Mouse (Mus musculus): ENCODE results near the gene Col20a1. TPM values are rescaled to one million over a fixed set of nuclear protein-coding genes. Genes with fewer than 3 reads are reported as not detected.

The Col20a1 gene
- 0.06 and 0.13 TPM in 2 replicates for polyA plus RNA-seq (2015; fragmentation: Nextera tagmentation; extraction: Ambion mirVana)

DNA sequence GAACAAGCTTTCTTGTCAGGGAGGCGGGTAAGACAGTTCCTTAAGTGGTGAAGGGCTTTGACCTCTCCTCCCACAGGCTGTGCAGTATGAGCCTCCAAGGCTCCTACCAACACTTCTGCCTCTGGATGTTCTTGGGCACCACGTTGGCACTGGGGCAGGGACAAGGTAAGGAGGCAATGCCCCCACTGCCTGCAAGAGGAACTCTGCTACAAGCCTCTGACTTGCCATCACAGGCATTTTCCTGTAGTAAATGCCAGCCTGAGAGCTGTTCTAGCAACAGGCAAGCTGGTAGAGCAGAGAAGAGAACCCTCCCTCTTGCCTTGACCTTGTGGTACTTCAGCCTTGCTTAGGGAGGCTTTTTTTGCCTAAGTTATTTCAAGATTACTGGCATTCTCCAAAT, at the start of gene Col20a1:
Col20a1 (plus strand) TSS at position 87 of the 400 bp plus-strand sequence.
- Histone ChIP-seq H3K4me3 (replicated peaks) (no peak within 1 kb of the TSS), H3K27ac (no peak within 1 kb of the TSS), H3K9ac (no peak within 1 kb of the TSS), H3K36me3 (peaks cover 17% of the 10 kb centered on the region), H3K4me1 (replicated peaks) (peaks cover 3% of the 10 kb centered on the region; the same call in 1 of the 2 replicates), H3K27me3 (no peaks in the 10 kb centered on the region), H3K9me3 (replicated peaks) (no peaks in the 10 kb centered on the region), H3K4me2 (no peak within 1 kb of the TSS)
- WGBS (ENCODE audit: insufficient replicate concordance) = 48% methylated on average over 2 of the region's 2 CpGs
- ATAC-seq (ENCODE audit: low read depth) (no peak), DNase-seq (no peak)

DNA sequence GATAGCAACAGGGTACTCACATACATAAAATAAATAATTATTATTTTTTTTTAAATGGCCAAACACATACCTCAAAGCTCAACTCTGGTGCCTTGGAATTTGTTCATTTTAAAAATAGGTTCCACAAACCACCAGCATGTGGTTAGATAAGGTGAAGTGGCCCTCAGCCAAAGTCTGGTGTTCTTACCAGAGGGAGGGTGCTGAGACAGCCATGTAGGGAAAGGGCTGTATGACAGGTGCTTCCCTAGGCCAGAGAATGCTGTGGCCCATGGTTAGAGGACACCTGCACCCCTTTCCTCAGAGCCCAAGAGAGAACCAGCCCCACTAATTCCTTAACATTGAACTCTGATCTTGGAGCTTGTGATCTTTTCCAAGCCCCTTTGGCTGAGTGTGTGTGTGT, 46.1 kb upstream of the Col20a1 start:
- H3K9me3 ChIP-seq (replicated peaks) = no peaks in the 10 kb centered on the region
- H3K27ac ChIP-seq = no peak overlapping the region
- no peak overlapping the region for H3K9ac ChIP-seq
- H3K4me1 ChIP-seq (replicated peaks) = no peaks in the 10 kb centered on the region
- H3K4me2 ChIP-seq = no peak overlapping the region
- DNase-seq (no peak), ATAC-seq (ENCODE audit: low read depth) (no peak)
- no peaks in the 10 kb centered on the region for H3K27me3 ChIP-seq
- no peak overlapping the region for H3K4me3 ChIP-seq (replicated peaks)
- H3K36me3 ChIP-seq = no peaks in the 10 kb centered on the region

DNA sequence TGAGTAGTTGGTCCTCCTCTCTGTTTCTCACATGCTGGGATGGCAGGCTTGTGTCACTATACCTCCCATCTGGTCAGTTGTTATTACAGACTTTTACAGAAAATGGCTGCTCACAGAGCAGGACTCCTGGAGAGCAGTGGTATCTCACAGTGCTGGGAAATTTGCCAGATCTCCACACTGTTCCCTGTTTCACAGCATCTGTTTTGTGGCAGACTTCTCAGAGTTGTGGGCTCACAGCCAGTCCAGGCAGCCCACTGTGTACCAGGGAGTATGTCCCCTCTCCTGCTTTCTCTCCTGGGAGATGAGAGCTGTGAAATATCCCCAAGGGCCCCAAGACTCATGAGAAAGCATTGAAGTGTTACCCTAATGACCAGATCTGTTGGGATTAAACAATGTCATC, 44.5 kb upstream of the Col20a1 start:
- H3K27me3 ChIP-seq = no peaks in the 10 kb centered on the region
- H3K36me3 ChIP-seq = no peaks in the 10 kb centered on the region
- H3K9ac ChIP-seq = no peak overlapping the region
- no peaks in the 10 kb centered on the region for H3K4me1 ChIP-seq (replicated peaks)
- no peak overlapping the region for H3K4me2 ChIP-seq
- H3K9me3 ChIP-seq (replicated peaks) = no peaks in the 10 kb centered on the region
- no peak overlapping the region for H3K27ac ChIP-seq
- no peak for ATAC-seq (ENCODE audit: low read depth)
- no peak overlapping the region for H3K4me3 ChIP-seq (replicated peaks)
- no peak for DNase-seq

DNA sequence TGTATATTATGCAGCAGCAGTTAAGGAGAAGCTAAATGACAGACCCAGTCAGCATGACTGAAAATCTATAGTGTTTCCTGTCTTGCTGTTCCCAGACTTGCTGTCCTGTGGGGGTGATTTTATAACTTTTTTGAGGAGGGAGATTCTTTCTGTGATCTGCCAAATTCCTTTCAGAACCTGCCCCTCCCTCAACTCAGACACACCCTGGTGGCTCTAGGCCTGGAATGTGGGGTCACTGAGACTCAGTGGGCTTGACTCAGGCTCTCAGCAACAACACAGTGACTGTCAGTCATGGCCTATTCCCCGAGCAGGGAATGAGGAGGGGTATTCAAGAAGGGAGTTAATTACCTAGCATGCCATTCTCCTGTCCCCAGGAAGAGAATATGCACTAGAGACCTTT, 36.4 kb upstream of the Col20a1 start:
- 13% methylated on average over 1 of the region's 1 CpGs for WGBS (ENCODE audit: insufficient replicate concordance)
- no peaks in the 10 kb centered on the region for H3K9me3 ChIP-seq (replicated peaks)
- DNase-seq = no peak
- no peak overlapping the region for H3K9ac ChIP-seq
- H3K4me2 ChIP-seq = no peak overlapping the region
- no peaks in the 10 kb centered on the region for H3K4me1 ChIP-seq (replicated peaks)
- no peak overlapping the region for H3K27ac ChIP-seq
- H3K36me3 ChIP-seq = no peaks in the 10 kb centered on the region
- peaks cover 41% of the 10 kb centered on the region for H3K27me3 ChIP-seq
- no peak overlapping the region for H3K4me3 ChIP-seq (replicated peaks)
- no peak for ATAC-seq (ENCODE audit: low read depth)

DNA sequence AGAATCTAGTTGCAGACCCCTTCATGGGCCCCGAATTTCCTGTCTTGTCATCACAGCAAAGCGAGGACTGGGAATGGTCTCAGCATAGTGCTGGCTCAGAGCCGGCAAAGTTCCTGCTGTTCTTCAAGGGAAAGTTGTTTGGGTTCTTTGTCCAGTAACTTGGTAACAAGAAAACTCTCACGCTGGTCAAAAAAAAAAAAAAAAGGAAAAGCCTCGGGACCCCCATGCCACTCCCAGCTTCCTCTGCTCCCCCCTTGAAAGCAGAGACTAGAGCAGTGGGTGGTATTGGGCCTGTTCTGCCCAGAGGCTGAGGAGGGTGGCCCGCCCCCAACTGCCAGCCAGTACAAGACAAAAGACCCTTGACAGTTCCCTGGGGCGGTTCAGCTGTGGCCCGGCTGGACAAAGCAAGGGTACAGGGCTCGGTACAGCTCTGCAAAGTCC, 33.6 kb upstream of the Col20a1 start:
- Histone ChIP-seq H3K36me3 (no peaks in the 10 kb centered on the region), H3K9me3 (replicated peaks) (no peaks in the 10 kb centered on the region), H3K27ac (no peak overlapping the region), H3K27me3 (peaks cover 64% of the 10 kb centered on the region), H3K4me3 (replicated peaks) (no peak overlapping the region), H3K9ac (no peak overlapping the region), H3K4me2 (no peak overlapping the region), H3K4me1 (replicated peaks) (no peaks in the 10 kb centered on the region)
- DNase-seq (no peak), ATAC-seq (ENCODE audit: low read depth) (no peak)
- WGBS (ENCODE audit: insufficient replicate concordance) = 22% methylated on average over 9 of the region's 9 CpGs

DNA sequence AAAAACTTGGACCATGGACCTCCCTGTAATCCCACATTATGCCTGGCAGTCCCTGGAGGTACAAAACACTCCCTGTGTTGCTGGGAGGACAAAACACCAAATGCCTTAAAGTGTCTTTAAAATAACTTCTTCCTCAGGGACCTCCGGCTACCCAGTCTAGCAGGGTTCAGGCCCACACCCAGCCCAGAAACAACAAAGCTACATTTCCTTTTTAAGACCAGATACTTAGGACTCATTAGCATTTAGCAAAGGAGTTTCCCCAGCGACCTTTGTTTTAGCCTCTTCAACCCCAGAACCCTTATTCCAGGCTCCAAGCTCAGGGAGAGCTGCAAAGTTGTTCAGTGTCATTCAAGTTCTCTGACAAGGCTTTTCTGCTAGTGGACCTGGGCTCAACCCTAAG, 32.7 kb upstream of the Col20a1 start:
- 32% methylated on average over 2 of the region's 2 CpGs for WGBS (ENCODE audit: insufficient replicate concordance)
- Histone ChIP-seq H3K9me3 (replicated peaks) (no peaks in the 10 kb centered on the region), H3K36me3 (no peaks in the 10 kb centered on the region), H3K4me2 (peak overlapping the region; percentile 59), H3K4me3 (replicated peaks) (no peak overlapping the region), H3K27ac (no peak overlapping the region), H3K27me3 (peaks cover 69% of the 10 kb centered on the region), H3K9ac (no peak overlapping the region), H3K4me1 (replicated peaks) (no peaks in the 10 kb centered on the region)
- no peak for DNase-seq
- ATAC-seq (ENCODE audit: low read depth) = no peak

DNA sequence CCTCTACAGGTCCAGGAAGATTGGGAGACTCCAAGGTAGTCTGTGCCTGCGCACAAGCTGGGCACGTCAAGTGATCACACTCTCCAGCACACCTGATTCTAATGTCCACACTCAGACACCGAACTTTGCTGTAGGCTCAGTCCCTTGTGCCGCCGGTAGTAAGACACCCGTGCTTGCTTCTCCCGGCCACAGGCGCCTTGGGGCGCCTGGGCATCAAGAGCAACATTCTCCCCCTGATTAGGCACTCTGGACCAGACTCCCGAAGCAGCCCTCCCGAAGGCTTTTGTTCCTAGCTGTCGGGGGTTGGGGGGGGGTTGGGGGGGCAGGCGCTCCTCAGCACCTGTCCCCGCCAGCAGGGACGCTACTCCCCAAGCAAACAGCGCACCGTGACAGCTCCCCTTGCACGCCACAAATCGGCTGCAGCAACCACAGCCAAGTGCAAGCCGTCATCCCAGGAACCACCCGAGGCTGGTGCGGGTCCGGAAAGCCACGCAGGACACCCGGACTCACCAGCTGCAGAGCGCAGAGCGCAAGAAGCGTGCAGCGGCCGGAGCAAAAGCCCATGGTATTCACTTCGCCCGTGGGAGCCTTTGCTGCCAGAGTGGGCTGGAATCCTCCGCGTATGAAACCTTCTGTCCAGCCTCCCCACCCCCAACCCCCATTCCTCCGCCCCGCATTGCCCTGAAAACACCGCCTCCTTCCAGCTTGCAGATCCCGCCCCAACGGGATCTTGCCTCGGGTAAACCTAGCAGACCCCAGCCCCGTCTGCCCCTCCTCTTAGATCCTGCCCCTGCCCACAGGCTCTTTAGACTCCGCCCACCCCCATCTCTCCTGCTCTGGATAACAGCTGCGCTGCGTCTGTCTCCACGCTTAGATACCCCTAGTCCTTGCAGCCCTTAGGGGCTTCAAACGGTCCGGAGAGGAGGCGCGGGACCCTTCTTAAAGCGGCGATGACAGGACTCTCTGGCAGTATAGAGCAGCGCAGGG, 32.0 kb upstream of the Col20a1 start, which contains the start of gene Nkain4:
Nkain4 (minus strand) TSS at position 639 of the 987 bp plus-strand sequence.
- DNase-seq (no peak), ATAC-seq (ENCODE audit: low read depth) (no peak)
- peaks cover 69% of the 10 kb centered on the region for H3K27me3 ChIP-seq
- H3K4me1 ChIP-seq (replicated peaks) = no peaks in the 10 kb centered on the region
- no peaks in the 10 kb centered on the region for H3K9me3 ChIP-seq (replicated peaks)
- 3% methylated on average over 52 of the region's 52 CpGs for WGBS (ENCODE audit: insufficient replicate concordance)
- H3K4me3 ChIP-seq (replicated peaks) = peak within 1 kb of the TSS; percentile 42
- peak within 1 kb of the TSS; percentile 59 for H3K4me2 ChIP-seq
- no peak within 1 kb of the TSS for H3K27ac ChIP-seq
- no peak within 1 kb of the TSS for H3K9ac ChIP-seq
- H3K36me3 ChIP-seq = no peaks in the 10 kb centered on the region

DNA sequence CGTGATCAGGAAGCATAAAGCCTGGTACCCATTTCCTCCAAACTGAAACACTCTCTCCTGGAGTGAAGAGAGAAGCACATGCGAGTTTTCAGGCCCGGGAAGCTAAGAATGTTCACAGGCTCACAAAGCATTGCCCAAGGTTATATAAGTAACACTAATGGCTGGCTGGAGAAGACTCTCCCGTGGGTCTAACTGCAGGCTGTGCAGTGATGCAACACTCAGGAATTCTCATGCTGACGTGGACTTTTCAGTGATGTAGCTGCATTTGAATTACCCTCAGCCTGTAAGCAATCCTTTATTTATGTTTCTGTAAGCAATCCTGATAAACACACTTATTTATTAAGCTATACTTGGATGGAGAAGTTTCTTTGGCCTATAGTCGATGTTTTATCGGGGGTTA, 26.7 kb upstream of the Col20a1 start:
- H3K27ac ChIP-seq = no peak overlapping the region
- WGBS (ENCODE audit: insufficient replicate concordance) = 58% methylated on average over 7 of the region's 7 CpGs
- H3K9me3 ChIP-seq (replicated peaks) = no peaks in the 10 kb centered on the region

DNA sequence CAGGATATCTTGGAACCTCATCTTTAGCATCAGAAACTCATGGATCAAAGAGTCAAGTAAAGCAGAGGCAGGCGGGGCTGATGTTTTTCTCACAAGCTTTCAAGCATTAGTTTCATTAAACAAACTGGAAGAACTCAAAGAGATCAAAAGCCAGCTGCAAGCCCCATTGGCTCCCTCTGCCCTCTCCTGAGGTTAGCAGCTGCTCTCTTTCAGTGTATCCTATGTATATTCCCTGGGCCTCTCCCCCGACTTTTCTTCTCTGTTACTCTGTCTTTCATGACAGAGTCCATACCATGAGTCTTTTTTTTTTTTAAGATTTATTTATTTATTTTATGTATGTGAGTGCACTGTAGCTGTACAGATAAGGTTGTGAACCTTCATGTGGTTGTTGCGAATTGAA, 26.1 kb upstream of the Col20a1 start:
- no peaks in the 10 kb centered on the region for H3K36me3 ChIP-seq
- 43% methylated on average over 3 of the region's 3 CpGs for WGBS (ENCODE audit: insufficient replicate concordance)
- no peak overlapping the region for H3K4me3 ChIP-seq (replicated peaks)
- DNase-seq = no peak
- peaks cover 23% of the 10 kb centered on the region for H3K4me1 ChIP-seq (replicated peaks)
- H3K4me2 ChIP-seq = no peak overlapping the region
- ATAC-seq (ENCODE audit: low read depth) = no peak
- no peaks in the 10 kb centered on the region for H3K9me3 ChIP-seq (replicated peaks)
- H3K27me3 ChIP-seq = peaks cover 26% of the 10 kb centered on the region
- no peak overlapping the region for H3K27ac ChIP-seq
- no peak overlapping the region for H3K9ac ChIP-seq

More for the DNA sequence above, 26.7 kb upstream of the Col20a1 start:
- peaks cover 31% of the 10 kb centered on the region for H3K27me3 ChIP-seq
- H3K4me2 ChIP-seq = no peak overlapping the region
- no peak overlapping the region for H3K9ac ChIP-seq
- no peaks in the 10 kb centered on the region for H3K36me3 ChIP-seq
- peaks cover 23% of the 10 kb centered on the region for H3K4me1 ChIP-seq (replicated peaks)
- DNase-seq = no peak
- H3K4me3 ChIP-seq (replicated peaks) = no peak overlapping the region
- ATAC-seq (ENCODE audit: low read depth) = no peak

DNA sequence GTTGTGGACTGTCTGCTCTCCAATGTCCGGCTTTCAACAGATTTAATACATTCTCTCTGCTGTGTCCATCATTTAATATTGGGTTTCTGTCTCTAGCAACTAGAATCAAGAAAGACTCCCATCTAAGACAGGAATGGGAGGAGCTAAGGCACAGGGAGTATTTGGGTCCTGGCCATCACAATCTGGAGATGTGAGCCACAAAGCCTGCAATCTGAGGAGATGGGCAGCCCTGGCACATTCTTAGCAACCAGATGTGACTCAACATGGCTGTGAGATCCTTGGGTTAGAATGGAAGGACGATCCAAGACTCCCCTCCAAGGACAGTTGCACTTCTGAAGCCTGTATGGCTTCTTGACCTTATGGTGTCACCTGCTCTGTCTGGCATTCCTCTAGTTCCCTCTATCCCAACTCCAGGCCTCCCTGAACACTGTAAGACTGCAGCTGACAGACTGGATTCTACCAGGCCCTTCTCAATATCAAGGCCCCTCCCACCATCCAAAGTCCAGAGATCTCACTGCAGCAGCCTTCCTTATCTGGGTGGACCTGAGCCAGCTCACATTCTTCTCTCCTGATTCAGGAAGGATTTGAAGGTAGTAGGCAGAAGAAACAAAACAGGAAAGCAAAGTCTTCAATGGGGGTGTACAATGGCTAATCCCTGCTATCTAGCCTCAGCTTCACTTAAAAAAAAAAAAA, 23.6 kb upstream of the Col20a1 start:
- no peak overlapping the region for H3K4me3 ChIP-seq (replicated peaks)
- 55% methylated on average over 2 of the region's 2 CpGs for WGBS (ENCODE audit: insufficient replicate concordance)
- H3K4me1 ChIP-seq (replicated peaks) = peaks cover 31% of the 10 kb centered on the region
- ATAC-seq (ENCODE audit: low read depth) (no peak), DNase-seq (no peak)
- no peaks in the 10 kb centered on the region for H3K9me3 ChIP-seq (replicated peaks)
- H3K4me2 ChIP-seq = no peak overlapping the region
- no peaks in the 10 kb centered on the region for H3K36me3 ChIP-seq
- no peak overlapping the region for H3K9ac ChIP-seq
- H3K27ac ChIP-seq = no peak overlapping the region
- H3K27me3 ChIP-seq = peaks cover 5% of the 10 kb centered on the region; the same call in 1 of the 2 replicates

DNA sequence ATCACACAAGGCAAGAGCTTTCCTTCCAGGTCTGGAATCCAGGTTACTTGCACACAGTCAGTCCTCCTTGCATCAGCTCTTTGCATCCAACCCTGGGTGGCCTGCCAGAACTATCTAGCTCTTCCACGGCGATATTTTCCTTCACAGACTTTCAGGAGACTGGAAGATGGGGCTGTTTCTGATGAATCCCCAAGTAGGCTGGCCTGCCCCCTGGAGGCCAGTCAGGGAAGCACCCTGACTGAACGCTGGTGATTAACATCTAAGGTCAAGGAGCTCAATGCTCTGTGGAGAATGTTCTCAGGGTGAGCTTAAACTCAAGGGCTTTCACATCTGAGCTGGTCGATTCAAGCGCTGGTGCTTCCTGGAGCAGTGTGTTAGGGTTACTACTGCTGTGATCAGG, 22.4 kb upstream of the Col20a1 start:
- Histone ChIP-seq H3K4me2 (no peak overlapping the region), H3K9ac (no peak overlapping the region), H3K36me3 (peaks cover 3% of the 10 kb centered on the region; the same call in 1 of the 2 replicates), H3K9me3 (replicated peaks) (no peaks in the 10 kb centered on the region), H3K27ac (no peak overlapping the region), H3K27me3 (no peaks in the 10 kb centered on the region), H3K4me3 (replicated peaks) (no peak overlapping the region), H3K4me1 (replicated peaks) (peaks cover 43% of the 10 kb centered on the region)
- ATAC-seq (ENCODE audit: low read depth) = no peak
- WGBS (ENCODE audit: insufficient replicate concordance) = 5% methylated on average over 5 of the region's 5 CpGs
- peak; percentile 58 for DNase-seq

Measured in liver, embryonic 13.5 days (tissue).